Mouse (Mus musculus) forebrain, embryonic 12.5 days (tissue): ENCODE results near the gene Cwc22. TPM values are rescaled to one million over a fixed set of nuclear protein-coding genes. Genes with fewer than 3 reads are reported as not detected.

Source experiments
- ATAC-seq: fragments of 200-750 bp; cut with Nextera tagmentation; 2 replicates; pipeline ENCODE4 v1.8.0; 2017; ENCODE audit warnings: moderate TSS enrichment; ENCODE audit not compliant: low FRiP score
- H3K27ac ChIP-seq: fragments of 300-500 bp; sonication (generic); 2 replicates; pipeline ENCODE4 v1.5.1; 2016; ENCODE audit warnings: mild to moderate bottlenecking
- H3K27me3 ChIP-seq: fragments of 300-500 bp; sonication (generic); 2 replicates; pipeline ENCODE4 v1.6.1; 2016; ENCODE audit warnings: mild to moderate bottlenecking
- H3K36me3 ChIP-seq: fragments of 300-500 bp; sonication (generic); replicated peaks from 2 replicates; pipeline ENCODE4 v1.6.1; 2016; ENCODE audit warnings: mild to moderate bottlenecking
- H3K4me1 ChIP-seq: fragments of 300-500 bp; sonication (generic); 2 replicates; pipeline ENCODE4 v1.6.1; 2016
- H3K4me2 ChIP-seq: fragments of 300-500 bp; sonication (generic); 2 replicates; pipeline ENCODE4 v1.6.1; 2016; ENCODE audit warnings: mild to moderate bottlenecking, moderate library complexity
- H3K4me3 ChIP-seq: fragments of 300-500 bp; sonication (generic); replicated peaks from 2 replicates; pipeline ENCODE4 v1.5.1; 2016; ENCODE audit warnings: mild to moderate bottlenecking
- H3K9ac ChIP-seq: fragments of 300-500 bp; sonication (generic); 2 replicates; pipeline ENCODE4 v1.6.1; 2016; ENCODE audit warnings: mild to moderate bottlenecking
- H3K9me3 ChIP-seq: fragments of 300-500 bp; sonication (generic); 2 replicates; pipeline ENCODE4 v1.6.1; 2016
- WGBS: fragments of 180-500 bp; shearing (Covaris S2); methylation state at CpG from one replicate; pipeline ENCODE4 v1.1.7; 2016; 5-methylcytosine and 5-hydroxymethylcytosine counted together
- polyA plus RNA-seq: library from polyadenylated mRNA; unstranded; fragments of >200 nt; fragmentation: Nextera tagmentation; extraction: Ambion mirVana; gene quantifications from 2 replicates; pipeline ENCODE4 v1.2.1, GENCODE M21; 2016

Gene Cwc22
- polyA plus RNA-seq, result 36.9 and 37.3 TPM in 2 replicates

DNA sequence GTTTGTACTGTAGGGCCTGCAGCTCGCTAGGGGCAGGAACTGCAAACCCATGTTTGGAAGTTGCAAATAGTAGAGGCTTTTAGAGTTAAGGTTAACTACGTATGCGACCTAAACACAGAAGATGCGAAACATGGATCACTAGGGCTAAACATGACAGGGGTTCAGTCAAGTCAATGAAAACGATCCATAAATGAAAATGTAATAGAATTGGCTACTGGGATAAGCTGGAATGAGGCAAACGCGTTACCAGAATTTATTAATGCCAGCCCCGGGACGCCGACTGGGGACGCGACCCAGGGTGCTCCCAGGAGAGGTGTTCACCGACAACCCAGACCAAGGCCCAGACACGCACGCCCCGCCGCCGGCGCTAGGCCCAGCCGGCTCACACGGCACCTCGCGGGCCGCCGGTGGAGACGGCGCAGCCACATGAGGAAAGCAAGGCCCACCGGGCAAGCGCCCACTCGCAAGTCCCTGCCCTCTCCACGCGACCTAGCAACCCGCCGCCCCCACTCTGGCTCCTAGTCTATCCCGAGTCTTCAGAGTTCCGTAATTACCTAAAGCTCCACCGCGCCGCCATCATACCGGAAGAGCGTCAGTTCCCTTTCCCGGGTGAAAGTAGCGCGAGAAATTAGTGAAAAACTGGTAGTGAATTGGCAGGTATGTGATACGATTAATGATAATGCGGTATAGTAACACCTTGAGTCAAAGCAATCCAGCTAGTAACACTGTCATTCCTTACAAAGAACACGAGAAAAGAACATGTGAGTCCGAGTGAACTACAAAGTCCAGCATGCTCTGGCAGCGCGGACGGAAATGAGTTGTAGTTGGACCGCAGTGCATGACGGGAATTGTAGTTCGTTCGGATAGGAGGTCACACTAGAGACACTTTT, at the start of gene Cwc22:
TSS of gene Cwc22 (minus strand) at position 780 of the 890 bp plus-strand sequence.
- Histone ChIP-seq H3K4me1 (peaks cover 11% of the 10 kb centered on the region), H3K9ac (peak within 1 kb of the TSS; percentile 84), H3K9me3 (no peaks in the 10 kb centered on the region), H3K27me3 (no peaks in the 10 kb centered on the region), H3K4me3 (peak within 1 kb of the TSS; percentile 79), H3K4me2 (peak within 1 kb of the TSS; percentile 81), H3K27ac (0 out of 2 replicates have a peak within 1 kb of the TSS, but pooled peaks have one; percentile 53), H3K36me3 (no peaks in the 10 kb centered on the region)
- peak; percentile 91 for ATAC-seq
- under 1% methylated on average over 55 of the region's 55 CpGs for WGBS

DNA sequence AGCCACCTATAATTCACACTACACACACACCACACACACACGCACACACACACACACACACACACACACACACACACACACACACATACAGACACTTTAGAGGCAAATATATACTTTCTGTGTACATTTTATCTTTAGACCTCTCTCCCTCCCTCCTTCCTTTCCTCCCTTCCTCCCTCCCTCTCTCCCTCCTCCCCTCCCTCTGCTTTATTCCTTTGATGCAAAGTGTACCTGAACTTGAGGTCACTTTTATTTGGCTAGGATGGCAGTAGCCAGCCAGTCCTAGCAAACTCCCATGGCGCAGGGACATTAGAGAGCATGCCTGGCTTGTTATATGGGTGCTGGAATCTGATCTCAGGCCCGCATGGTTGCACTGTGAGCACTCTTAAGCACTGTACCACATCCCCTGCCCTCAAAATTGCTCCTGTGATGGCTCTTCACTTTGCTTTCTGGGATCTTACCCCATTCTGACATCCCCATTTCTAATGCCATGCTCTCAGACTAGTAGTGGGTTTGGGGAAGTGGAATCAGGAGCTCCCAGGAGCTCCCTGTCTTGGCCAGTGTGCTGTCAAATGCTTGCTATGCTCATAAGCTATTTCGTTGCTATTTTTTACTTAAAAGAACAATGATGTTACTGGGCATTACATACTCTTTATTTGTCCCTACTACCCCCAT, 47.7 kb upstream of the Cwc22 start:
- Histone ChIP-seq H3K27ac (no peak overlapping the region), H3K36me3 (no peaks in the 10 kb centered on the region), H3K4me3 (no peak overlapping the region), H3K4me2 (no peak overlapping the region), H3K27me3 (no peaks in the 10 kb centered on the region), H3K9ac (no peak overlapping the region), H3K9me3 (no peaks in the 10 kb centered on the region), H3K4me1 (no peaks in the 10 kb centered on the region)
- 90% methylated on average over 4 of the region's 4 CpGs for WGBS
- no peak for ATAC-seq

DNA sequence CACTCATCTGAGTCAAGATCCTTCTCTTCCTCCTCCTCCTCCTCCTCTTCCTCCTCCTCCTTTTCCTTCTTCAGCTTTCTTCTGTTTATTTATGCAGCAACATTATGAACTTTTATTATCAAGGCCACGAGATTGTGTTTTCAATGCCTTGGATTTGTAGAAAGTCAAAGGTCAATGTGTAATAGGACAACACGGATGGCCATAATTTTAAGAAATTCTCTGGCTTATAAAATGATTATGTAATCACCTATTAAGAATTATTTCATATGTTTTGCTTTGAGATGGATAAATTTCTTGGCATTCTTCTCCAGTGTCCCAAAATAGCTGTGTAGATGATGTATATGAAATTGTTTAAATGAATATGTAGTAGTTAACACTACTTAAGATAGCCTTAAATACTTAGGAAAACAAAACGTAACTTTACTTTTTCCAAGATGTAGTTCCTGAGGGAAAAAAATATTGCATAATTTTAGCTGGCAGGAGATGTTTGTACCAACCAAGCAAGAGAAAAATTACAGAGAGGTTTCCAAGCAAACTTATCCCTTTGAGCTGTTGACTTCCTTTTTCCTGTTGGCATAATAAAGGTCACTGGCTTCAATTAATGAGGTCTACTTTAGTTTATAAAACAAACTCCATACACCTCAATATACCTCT, 46.9 kb upstream of the Cwc22 start:
- Histone ChIP-seq H3K4me3 (no peak overlapping the region), H3K9me3 (no peaks in the 10 kb centered on the region), H3K4me1 (no peaks in the 10 kb centered on the region), H3K9ac (no peak overlapping the region), H3K27ac (no peak overlapping the region), H3K4me2 (no peak overlapping the region), H3K36me3 (no peaks in the 10 kb centered on the region), H3K27me3 (no peaks in the 10 kb centered on the region)
- WGBS, result 89% methylated on average over 3 of the region's 3 CpGs
- no peak for ATAC-seq

DNA sequence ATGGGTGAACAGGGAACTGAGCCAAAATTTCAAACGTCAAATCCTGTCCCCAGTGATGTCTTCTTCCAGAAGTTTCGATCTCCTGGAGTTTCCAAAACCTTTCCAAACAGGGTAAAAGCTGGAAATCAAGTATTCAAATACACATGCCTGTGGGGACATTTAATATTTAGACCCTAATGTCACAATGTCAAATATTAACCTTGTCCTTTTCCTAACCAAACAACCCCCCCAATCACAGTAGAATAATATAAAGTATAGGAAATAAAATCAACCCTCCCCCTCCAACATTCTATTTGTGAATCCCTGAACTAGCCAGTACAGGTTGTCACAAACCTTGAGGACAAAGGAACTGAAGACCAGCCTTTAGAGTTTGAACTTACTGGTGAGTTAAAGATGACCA, 44.6 kb upstream of the Cwc22 start:
- no peak for ATAC-seq
- Histone ChIP-seq H3K4me1 (no peaks in the 10 kb centered on the region), H3K9me3 (no peaks in the 10 kb centered on the region), H3K4me3 (no peak overlapping the region), H3K36me3 (no peaks in the 10 kb centered on the region), H3K4me2 (no peak overlapping the region), H3K27ac (no peak overlapping the region), H3K27me3 (no peaks in the 10 kb centered on the region), H3K9ac (no peak overlapping the region)
- WGBS, result 70% methylated on average over 2 of the region's 2 CpGs

DNA sequence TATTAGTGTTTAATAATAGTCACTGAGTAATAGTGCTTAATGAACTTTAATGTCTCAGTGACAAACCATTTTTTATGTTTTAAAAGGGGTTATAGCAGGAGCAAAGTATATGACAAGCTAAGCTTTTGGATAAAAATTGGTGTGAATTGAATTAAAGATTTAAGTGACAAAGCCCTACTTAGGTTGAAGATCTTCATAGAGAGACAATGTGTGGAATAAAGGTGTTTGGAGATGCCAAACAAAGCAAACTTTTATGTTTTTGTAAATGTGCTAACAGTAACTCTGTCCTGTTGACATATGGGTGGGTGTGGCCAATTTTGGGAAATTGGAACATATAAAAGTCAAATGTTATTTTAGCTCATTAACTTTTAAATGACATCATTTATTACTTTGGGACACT, 43.9 kb upstream of the Cwc22 start:
- H3K9ac ChIP-seq, result no peak overlapping the region
- H3K27me3 ChIP-seq, result no peaks in the 10 kb centered on the region
- no peak for ATAC-seq
- H3K4me3 ChIP-seq, result no peak overlapping the region
- no peak overlapping the region for H3K27ac ChIP-seq
- H3K9me3 ChIP-seq, result no peaks in the 10 kb centered on the region
- no peaks in the 10 kb centered on the region for H3K36me3 ChIP-seq
- H3K4me2 ChIP-seq, result no peak overlapping the region
- no peaks in the 10 kb centered on the region for H3K4me1 ChIP-seq

DNA sequence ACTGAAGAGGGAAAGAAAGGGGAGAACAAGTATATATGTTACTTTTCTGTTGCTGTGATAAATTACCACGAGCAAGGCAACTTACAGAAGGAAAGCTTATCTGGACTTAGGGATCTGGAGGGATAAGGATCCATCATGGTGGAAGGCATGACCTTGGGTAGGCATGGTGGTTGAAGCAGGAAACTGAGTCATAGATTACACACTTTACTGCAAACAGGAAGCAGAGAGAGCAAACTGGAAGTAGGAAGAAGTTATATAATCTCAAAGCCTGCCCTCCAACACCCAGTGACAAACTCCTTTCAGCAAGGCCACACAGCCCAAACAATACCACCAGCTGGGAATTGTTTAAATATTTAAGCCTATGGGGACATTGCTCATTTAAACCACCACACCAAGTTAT, 43.2 kb upstream of the Cwc22 start:
- H3K27me3 ChIP-seq, result no peaks in the 10 kb centered on the region
- H3K4me2 ChIP-seq, result no peak overlapping the region
- H3K36me3 ChIP-seq, result no peaks in the 10 kb centered on the region
- H3K4me1 ChIP-seq, result no peaks in the 10 kb centered on the region
- ATAC-seq, result no peak
- no peak overlapping the region for H3K4me3 ChIP-seq
- H3K9ac ChIP-seq, result no peak overlapping the region
- 81% methylated on average over 1 of the region's 1 CpGs for WGBS
- H3K9me3 ChIP-seq, result no peaks in the 10 kb centered on the region
- no peak overlapping the region for H3K27ac ChIP-seq

DNA sequence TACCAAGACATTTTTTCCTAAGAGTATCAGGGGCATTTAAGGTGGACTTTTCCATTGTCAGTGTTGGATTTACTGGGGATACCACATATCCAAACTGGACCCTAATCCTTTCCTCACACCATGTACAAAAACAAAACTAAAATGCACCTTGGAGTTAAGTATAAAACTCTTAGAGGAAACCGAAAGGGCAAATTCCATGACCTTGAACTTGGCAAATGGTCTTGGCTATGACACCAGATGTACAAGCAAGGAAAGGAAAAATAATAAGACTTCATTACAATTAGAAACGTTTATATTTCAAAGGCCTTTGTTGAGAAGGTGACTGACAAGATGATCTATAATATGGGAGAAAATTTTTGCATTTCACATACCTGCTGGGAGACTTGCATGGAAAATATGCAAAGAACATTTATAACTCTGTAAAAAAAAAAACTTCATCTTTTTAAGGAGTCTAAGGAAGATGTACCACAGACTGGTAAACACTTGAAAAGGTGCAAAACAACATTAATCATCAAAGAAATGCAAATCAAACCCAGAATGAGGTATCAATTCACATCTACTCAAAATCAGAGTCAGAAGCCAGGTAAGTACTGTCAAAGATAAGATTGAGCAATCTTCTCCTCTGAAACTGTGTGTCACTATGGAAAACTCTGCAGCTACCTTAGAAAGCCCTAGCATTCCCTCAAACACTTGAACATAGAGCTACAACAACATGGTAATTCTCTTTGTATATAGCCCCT, 40.0 kb upstream of the Cwc22 start:
- H3K36me3 ChIP-seq, result no peaks in the 10 kb centered on the region
- H3K4me3 ChIP-seq, result no peak overlapping the region
- no peak for ATAC-seq
- H3K27me3 ChIP-seq, result no peaks in the 10 kb centered on the region
- 78% methylated on average over 2 of the region's 2 CpGs for WGBS
- H3K9me3 ChIP-seq, result no peaks in the 10 kb centered on the region
- H3K27ac ChIP-seq, result no peak overlapping the region
- H3K4me2 ChIP-seq, result no peak overlapping the region
- H3K9ac ChIP-seq, result no peak overlapping the region
- no peaks in the 10 kb centered on the region for H3K4me1 ChIP-seq

DNA sequence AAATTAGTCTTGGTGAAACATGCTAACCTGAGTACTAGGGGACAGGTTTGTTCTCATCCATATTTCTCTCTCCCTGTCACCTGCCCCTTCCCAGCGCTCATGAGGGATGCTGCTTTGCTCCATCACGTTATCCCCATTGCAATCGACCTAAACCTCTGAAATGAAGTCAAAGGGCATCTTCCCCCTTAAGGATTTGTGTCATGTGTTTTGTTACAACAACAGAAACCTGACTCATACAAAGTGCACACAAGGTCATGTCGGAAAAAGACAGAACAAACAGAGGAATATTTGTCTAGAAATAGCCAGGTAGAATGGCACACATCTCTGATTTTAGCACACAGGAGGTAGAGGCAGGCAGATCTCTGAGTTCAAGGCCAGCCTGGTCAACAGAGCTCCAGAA, 38.0 kb upstream of the Cwc22 start:
- no peaks in the 10 kb centered on the region for H3K27me3 ChIP-seq
- H3K9ac ChIP-seq, result no peak overlapping the region
- no peaks in the 10 kb centered on the region for H3K9me3 ChIP-seq
- H3K4me2 ChIP-seq, result no peak overlapping the region
- no peak for ATAC-seq
- H3K36me3 ChIP-seq, result no peaks in the 10 kb centered on the region
- WGBS, result 86% methylated on average over 4 of the region's 4 CpGs
- H3K4me3 ChIP-seq, result no peak overlapping the region
- no peaks in the 10 kb centered on the region for H3K4me1 ChIP-seq
- no peak overlapping the region for H3K27ac ChIP-seq

DNA sequence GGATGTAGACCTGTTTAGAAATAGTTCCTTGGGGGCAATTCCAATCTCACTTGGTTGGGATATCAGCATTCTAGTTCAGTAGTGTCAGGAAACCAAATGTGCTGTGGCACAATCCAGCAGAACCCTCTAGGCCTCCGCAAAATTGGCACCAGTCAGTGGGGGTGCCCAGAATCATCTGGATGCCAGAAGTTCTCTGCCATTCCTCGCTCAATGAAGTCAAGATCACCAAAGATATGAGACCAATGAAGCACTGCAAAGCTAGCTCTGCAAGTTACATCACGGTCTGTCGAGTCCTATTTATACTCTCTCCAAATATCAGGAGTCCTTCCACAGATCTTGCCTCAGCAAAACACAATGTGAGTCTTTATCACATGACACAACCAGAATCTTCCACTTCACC, 35.7 kb upstream of the Cwc22 start:
- 85% methylated on average over 4 of the region's 4 CpGs for WGBS
- Histone ChIP-seq H3K36me3 (no peaks in the 10 kb centered on the region), H3K4me1 (no peaks in the 10 kb centered on the region), H3K4me3 (no peak overlapping the region), H3K9ac (no peak overlapping the region), H3K4me2 (no peak overlapping the region), H3K27ac (no peak overlapping the region), H3K9me3 (no peaks in the 10 kb centered on the region), H3K27me3 (no peaks in the 10 kb centered on the region)
- ATAC-seq, result no peak

DNA sequence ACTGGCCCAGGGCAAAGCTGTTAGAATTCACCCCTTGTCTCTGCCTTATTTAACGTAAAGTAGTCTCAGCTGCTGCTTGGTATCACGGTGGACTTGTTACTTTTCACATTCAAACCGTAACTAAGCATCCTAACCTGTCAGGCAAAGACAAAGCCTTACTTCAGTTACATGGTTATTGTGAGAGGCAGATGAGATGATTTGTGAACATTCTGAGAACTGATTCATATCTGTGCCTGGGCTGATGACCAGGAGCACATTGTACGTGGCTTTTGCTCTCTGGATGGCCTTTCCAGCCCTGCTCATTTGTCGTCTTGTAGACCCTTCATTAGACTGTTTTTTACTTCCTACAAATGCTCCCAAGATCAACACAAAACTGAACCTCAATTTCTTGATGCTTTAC, 34.5 kb upstream of the Cwc22 start:
- H3K36me3 ChIP-seq, result no peaks in the 10 kb centered on the region
- H3K4me1 ChIP-seq, result no peaks in the 10 kb centered on the region
- no peak overlapping the region for H3K9ac ChIP-seq
- no peaks in the 10 kb centered on the region for H3K9me3 ChIP-seq
- no peak overlapping the region for H3K4me2 ChIP-seq
- H3K4me3 ChIP-seq, result no peak overlapping the region
- no peak for ATAC-seq
- WGBS, result 85% methylated on average over 5 of the region's 5 CpGs
- H3K27me3 ChIP-seq, result no peaks in the 10 kb centered on the region
- no peak overlapping the region for H3K27ac ChIP-seq

DNA sequence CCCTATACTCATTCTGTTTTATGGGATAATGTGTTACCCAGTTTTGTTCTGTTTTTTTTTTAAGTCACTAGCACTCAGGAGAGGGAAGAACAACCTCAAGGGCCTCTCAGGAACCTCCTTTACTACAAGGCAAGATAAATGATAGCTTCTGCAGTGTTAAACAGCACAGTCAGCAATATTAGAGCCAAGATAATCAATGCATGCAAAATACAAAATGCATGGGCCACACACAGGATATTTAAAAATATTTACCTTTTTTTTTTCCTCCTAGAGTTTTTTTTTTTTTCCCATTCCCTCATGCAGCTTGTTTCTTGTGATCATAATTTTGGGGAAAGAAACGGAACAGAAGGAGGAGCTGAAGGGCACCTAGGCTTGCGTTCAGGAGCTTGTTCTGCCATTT, 33.3 kb upstream of the Cwc22 start:
- H3K9me3 ChIP-seq, result no peaks in the 10 kb centered on the region
- WGBS, result 88% methylated on average over 2 of the region's 2 CpGs

DNA sequence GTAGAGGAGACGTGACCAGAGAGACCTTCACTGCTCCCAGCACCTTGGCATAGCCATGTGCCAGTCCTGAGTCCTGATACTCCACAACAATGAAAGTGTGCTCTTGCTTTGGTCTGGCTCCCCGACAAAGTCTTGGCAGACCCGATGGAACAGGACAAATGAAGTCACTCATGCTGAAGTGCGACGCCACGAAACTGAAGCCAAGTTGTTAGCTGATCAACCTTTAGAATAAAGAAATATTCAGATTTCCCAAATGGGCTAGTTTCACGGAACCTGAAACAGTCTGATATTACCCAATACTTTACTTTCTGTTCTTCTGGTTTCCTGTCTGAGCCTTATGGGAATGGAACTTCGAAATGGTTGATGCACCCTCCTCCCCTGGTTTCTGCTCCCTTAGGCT, 32.9 kb upstream of the Cwc22 start:
- no peaks in the 10 kb centered on the region for H3K9me3 ChIP-seq
- 92% methylated on average over 8 of the region's 8 CpGs for WGBS
- no peaks in the 10 kb centered on the region for H3K36me3 ChIP-seq
- no peak overlapping the region for H3K4me2 ChIP-seq
- no peaks in the 10 kb centered on the region for H3K4me1 ChIP-seq
- H3K27ac ChIP-seq, result no peak overlapping the region
- no peaks in the 10 kb centered on the region for H3K27me3 ChIP-seq
- no peak overlapping the region for H3K4me3 ChIP-seq
- no peak overlapping the region for H3K9ac ChIP-seq
- no peak for ATAC-seq

More for the DNA sequence above, 33.3 kb upstream of the Cwc22 start:
- H3K27me3 ChIP-seq, result no peaks in the 10 kb centered on the region
- no peak overlapping the region for H3K27ac ChIP-seq
- H3K4me1 ChIP-seq, result no peaks in the 10 kb centered on the region
- no peak overlapping the region for H3K9ac ChIP-seq
- no peak overlapping the region for H3K4me3 ChIP-seq
- no peaks in the 10 kb centered on the region for H3K36me3 ChIP-seq
- no peak overlapping the region for H3K4me2 ChIP-seq
- ATAC-seq, result no peak
